Mouse (Mus musculus): ENCODE data around the gene Ankfy1. TPM values are rescaled to one million over a fixed set of nuclear protein-coding genes. Genes with fewer than 3 reads are reported as not detected.

Gene Ankfy1
- polyA plus RNA-seq, 1 experiment from 2014 or later: 36.7 TPM

DNA sequence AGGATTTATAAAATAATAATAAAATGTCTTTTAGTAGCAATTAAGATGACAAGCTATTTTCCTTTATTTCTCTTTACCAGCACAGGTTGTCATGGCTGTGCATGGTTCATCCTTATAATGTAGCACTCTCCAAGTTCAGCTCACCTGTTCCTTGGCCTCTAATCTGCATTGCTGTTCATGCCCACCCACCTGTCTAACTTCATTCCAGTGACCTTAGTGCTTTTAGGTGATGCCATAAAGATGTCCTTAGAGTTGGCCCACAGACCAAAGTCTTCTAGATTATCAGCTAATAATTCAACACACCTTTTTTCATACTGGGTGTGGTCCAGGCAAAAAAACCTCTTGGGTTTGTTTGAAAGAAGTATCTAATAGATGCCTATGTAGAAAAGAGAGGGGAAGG lies 111.4 kb downstream of the Ankfy1 start:
- DNase-seq (no peak), ATAC-seq (ENCODE audit: insufficient read depth) (no peak)
- no peak for TF ChIP-seq CTCF (IDR thresholded peaks at IDR 0.05; ENCODE audit: low read depth)
- H3K27ac ChIP-seq (ENCODE audit: low read depth): no peak overlapping the region
- H3K36me3 ChIP-seq (ENCODE audit: insufficient read depth): no peaks in the 10 kb centered on the region
- H3K4me3 ChIP-seq (ENCODE audit: low read depth, low read length): no peak overlapping the region
- no peaks in the 10 kb centered on the region for H3K4me1 ChIP-seq (ENCODE audit: insufficient read depth)
- H3K4me2 ChIP-seq: no peak overlapping the region
- H3K9ac ChIP-seq: no peak overlapping the region
- no peaks in the 10 kb centered on the region for H3K27me3 ChIP-seq (ENCODE audit: insufficient read depth, low read length)
- H3K9me3 ChIP-seq (ENCODE audit: low read depth, low read length): no peaks in the 10 kb centered on the region

DNA sequence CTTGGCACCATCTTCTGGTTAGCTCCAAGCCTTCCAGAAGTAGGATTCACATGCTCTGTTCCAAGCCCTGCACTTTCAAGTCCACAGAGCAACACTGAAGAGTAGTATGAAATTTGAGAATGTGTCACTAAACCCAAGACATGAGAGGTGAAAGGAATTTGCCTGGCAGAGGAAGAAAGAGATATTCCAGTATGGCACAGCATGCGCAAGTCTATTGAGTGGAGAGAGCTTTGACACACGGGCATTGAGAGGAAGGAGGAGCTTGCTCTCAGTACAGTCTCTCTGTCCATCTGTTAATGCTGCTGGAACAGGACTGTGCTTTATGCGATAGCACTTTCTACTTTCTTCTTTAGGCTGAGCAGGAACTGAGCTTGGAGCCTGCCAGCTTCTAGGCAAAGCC lies 113.2 kb downstream of the Ankfy1 start:
- no peak for TF ChIP-seq CTCF (IDR thresholded peaks at IDR 0.05; ENCODE audit: low read depth)
- no peaks in the 10 kb centered on the region for H3K9me3 ChIP-seq (ENCODE audit: low read depth, low read length)
- ATAC-seq (ENCODE audit: insufficient read depth) (peak; percentile 65), DNase-seq (peak; percentile 47)
- H3K27ac ChIP-seq (ENCODE audit: low read depth): no peak overlapping the region
- no peak overlapping the region for H3K4me2 ChIP-seq
- H3K27me3 ChIP-seq (ENCODE audit: insufficient read depth, low read length): no peaks in the 10 kb centered on the region
- 47% methylated on average over 3 of the region's 3 CpGs for WGBS
- no peak overlapping the region for H3K4me3 ChIP-seq (ENCODE audit: low read depth, low read length)
- no peaks in the 10 kb centered on the region for H3K36me3 ChIP-seq (ENCODE audit: insufficient read depth)
- no peak overlapping the region for H3K9ac ChIP-seq
- H3K4me1 ChIP-seq (ENCODE audit: insufficient read depth): no peaks in the 10 kb centered on the region

DNA sequence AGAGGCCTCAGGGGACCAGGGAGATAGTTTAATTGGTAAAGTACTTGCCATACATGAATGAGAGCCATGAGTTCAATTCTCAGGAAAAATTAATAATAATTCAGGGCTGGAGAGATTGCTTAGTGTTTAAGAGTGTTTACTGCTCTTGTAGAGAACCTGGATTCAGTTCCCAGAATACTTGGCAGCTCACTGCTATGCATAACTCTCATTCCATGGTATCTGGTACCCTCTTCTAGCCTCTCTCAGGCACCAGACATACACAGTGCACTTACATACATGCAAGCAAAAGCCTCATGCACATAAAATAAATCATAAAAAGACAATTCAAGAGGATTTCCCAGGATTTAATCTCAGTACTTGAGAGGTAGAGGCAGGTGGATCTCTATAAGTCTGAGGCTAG lies 114.8 kb downstream of the Ankfy1 start:
- H3K27me3 ChIP-seq (ENCODE audit: insufficient read depth, low read length): no peaks in the 10 kb centered on the region
- ATAC-seq (ENCODE audit: insufficient read depth): no peak
- no peak overlapping the region for H3K9ac ChIP-seq
- DNase-seq: no peak
- no peaks in the 10 kb centered on the region for H3K36me3 ChIP-seq (ENCODE audit: insufficient read depth)
- no peaks in the 10 kb centered on the region for H3K9me3 ChIP-seq (ENCODE audit: low read depth, low read length)
- TF ChIP-seq CTCF (IDR thresholded peaks at IDR 0.05; ENCODE audit: low read depth): no peak
- no peak overlapping the region for H3K4me3 ChIP-seq (ENCODE audit: low read depth, low read length)
- H3K27ac ChIP-seq (ENCODE audit: low read depth): no peak overlapping the region
- H3K4me2 ChIP-seq: no peak overlapping the region
- no peaks in the 10 kb centered on the region for H3K4me1 ChIP-seq (ENCODE audit: insufficient read depth)

DNA sequence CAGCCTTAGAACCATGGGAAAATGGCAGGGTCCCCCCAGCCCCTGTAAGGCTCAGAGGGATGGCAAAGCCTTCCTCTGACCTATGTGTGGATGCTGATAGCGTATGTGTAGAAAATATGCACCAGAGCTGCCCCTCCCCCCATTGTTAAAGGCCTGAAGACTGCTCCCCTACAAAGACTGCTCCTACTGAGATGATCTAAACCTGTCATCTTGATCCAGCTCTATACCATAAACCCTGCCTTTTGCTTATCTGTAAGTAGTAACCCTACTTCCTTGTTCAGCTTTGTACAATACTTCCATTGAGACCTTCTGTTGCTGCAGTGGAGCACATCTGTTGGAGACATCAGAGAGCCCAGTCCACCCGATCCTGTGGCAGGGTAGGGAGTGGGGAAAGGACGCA lies 115.4 kb downstream of the Ankfy1 start:
- H3K4me2 ChIP-seq: no peak overlapping the region
- no peak overlapping the region for H3K27ac ChIP-seq (ENCODE audit: low read depth)
- no peaks in the 10 kb centered on the region for H3K36me3 ChIP-seq (ENCODE audit: insufficient read depth)
- H3K4me3 ChIP-seq (ENCODE audit: low read depth, low read length): no peak overlapping the region
- WGBS: 90% methylated on average over 3 of the region's 3 CpGs
- no peaks in the 10 kb centered on the region for H3K27me3 ChIP-seq (ENCODE audit: insufficient read depth, low read length)
- H3K9ac ChIP-seq: no peak overlapping the region
- DNase-seq (no peak), ATAC-seq (ENCODE audit: insufficient read depth) (no peak)
- no peaks in the 10 kb centered on the region for H3K9me3 ChIP-seq (ENCODE audit: low read depth, low read length)
- no peaks in the 10 kb centered on the region for H3K4me1 ChIP-seq (ENCODE audit: insufficient read depth)
- no peak for TF ChIP-seq CTCF (IDR thresholded peaks at IDR 0.05; ENCODE audit: low read depth)

DNA sequence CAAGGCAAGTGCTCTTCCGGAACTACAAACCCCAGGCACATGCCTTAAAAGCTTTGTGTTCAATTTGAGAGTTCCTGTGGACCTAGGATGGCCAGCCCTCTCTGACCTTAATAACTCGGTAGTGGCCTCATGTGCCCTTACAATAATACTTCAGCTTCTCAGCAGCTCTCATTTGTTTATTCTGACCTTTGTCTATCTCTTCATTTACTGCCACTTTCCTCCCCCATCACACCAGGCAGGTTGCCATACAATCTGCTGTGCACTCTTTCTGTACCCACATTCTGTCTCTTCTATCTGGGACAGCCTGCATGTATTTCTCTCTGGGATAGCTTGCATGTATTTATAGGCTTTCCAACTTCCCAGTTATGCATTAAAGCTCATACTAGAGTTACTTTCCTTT lies 116.8 kb downstream of the Ankfy1 start:
- WGBS: 61% methylated on average over 2 of the region's 2 CpGs

DNA sequence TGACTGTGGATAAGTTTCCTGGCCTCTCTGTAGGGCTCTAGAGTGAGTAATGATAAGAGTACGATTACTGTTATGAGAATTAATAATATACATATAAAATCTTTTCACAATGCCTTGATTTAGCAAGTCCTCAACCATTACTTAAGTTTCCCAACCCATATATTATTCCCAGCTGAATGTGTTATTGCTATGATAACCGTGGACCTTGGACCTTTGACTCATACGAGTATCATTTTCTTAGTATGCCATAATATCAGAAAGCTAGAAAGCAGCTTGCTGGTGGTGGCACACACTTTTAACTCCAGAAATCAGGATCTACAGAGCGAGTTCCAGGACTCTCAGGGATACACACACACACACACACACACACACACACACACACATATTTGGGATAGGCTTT lies 118.2 kb downstream of the Ankfy1 start:
- WGBS: 49% methylated on average over 4 of the region's 4 CpGs
- H3K27me3 ChIP-seq (ENCODE audit: insufficient read depth, low read length): no peaks in the 10 kb centered on the region
- TF ChIP-seq CTCF (IDR thresholded peaks at IDR 0.05; ENCODE audit: low read depth): no peak
- no peak for DNase-seq
- H3K4me1 ChIP-seq (ENCODE audit: insufficient read depth): no peaks in the 10 kb centered on the region
- no peak overlapping the region for H3K4me3 ChIP-seq (ENCODE audit: low read depth, low read length)
- ATAC-seq (ENCODE audit: insufficient read depth): no peak
- no peaks in the 10 kb centered on the region for H3K9me3 ChIP-seq (ENCODE audit: low read depth, low read length)
- no peaks in the 10 kb centered on the region for H3K36me3 ChIP-seq (ENCODE audit: insufficient read depth)
- H3K4me2 ChIP-seq: no peak overlapping the region
- no peak overlapping the region for H3K27ac ChIP-seq (ENCODE audit: low read depth)
- H3K9ac ChIP-seq: no peak overlapping the region

More for the DNA sequence above, 116.8 kb downstream of the Ankfy1 start:
- no peak for TF ChIP-seq CTCF (IDR thresholded peaks at IDR 0.05; ENCODE audit: low read depth)
- no peaks in the 10 kb centered on the region for H3K9me3 ChIP-seq (ENCODE audit: low read depth, low read length)
- H3K27me3 ChIP-seq (ENCODE audit: insufficient read depth, low read length): no peaks in the 10 kb centered on the region
- no peak overlapping the region for H3K4me2 ChIP-seq
- ATAC-seq (ENCODE audit: insufficient read depth) (no peak), DNase-seq (no peak)
- H3K27ac ChIP-seq (ENCODE audit: low read depth): no peak overlapping the region
- H3K36me3 ChIP-seq (ENCODE audit: insufficient read depth): no peaks in the 10 kb centered on the region
- no peaks in the 10 kb centered on the region for H3K4me1 ChIP-seq (ENCODE audit: insufficient read depth)
- no peak overlapping the region for H3K4me3 ChIP-seq (ENCODE audit: low read depth, low read length)
- H3K9ac ChIP-seq: no peak overlapping the region

DNA sequence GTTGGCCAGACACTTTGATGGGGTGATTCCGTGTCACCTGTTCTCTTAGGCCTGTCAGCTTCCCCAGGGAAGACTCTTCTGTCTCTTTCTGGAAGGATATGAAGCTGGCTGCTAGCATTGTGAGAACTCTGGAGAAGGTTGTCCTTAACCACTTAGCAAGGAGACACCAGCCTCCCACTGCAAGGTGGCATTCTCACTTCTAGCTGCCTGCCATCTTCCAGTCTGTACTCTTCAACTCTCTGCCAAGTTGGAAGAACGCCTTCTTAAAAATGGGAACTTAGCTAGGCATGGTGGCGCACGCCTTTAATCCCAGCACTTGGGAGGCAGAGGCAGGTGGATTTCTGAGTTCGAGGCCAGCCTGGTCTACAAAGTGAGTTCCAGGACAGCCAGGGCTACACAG lies 123.9 kb downstream of the Ankfy1 start:
- no peak overlapping the region for H3K4me2 ChIP-seq
- no peak for TF ChIP-seq CTCF (IDR thresholded peaks at IDR 0.05; ENCODE audit: low read depth)
- H3K36me3 ChIP-seq (ENCODE audit: insufficient read depth): peaks cover 3% of the 10 kb centered on the region; the same call in 1 of the 2 replicates
- H3K27me3 ChIP-seq (ENCODE audit: insufficient read depth, low read length): no peaks in the 10 kb centered on the region
- no peak overlapping the region for H3K27ac ChIP-seq (ENCODE audit: low read depth)
- no peaks in the 10 kb centered on the region for H3K4me1 ChIP-seq (ENCODE audit: insufficient read depth)
- no peak overlapping the region for H3K9ac ChIP-seq
- DNase-seq (no peak), ATAC-seq (ENCODE audit: insufficient read depth) (no peak)
- H3K4me3 ChIP-seq (ENCODE audit: low read depth, low read length): no peak overlapping the region
- no peaks in the 10 kb centered on the region for H3K9me3 ChIP-seq (ENCODE audit: low read depth, low read length)
- 96% methylated on average over 5 of the region's 5 CpGs for WGBS

DNA sequence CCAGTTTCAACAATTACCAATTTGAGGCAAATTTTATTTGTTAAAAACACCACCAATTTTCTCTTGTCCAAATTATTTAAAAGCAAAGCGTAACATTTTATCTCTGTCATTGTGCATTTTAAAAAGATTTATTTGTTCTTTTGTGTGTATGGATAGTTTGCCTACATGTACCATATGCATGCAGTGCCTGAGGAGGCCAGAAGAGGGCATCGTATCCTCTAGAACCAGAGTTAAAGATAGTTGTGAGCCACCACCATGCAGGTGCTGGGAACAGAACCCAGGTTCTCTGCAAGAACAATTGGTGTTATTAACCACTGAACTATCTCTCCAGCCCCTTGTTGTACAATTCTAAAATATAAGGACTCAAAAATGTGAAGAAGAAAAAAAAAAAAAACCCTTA lies 124.4 kb downstream of the Ankfy1 start:
- DNase-seq: no peak
- Histone ChIP-seq H3K4me1 (ENCODE audit: insufficient read depth) (no peaks in the 10 kb centered on the region), H3K4me3 (ENCODE audit: low read depth, low read length) (no peak overlapping the region), H3K9me3 (ENCODE audit: low read depth, low read length) (no peaks in the 10 kb centered on the region), H3K9ac (no peak overlapping the region), H3K36me3 (ENCODE audit: insufficient read depth) (peaks cover 7% of the 10 kb centered on the region; the same call in 1 of the 2 replicates), H3K4me2 (no peak overlapping the region), H3K27me3 (ENCODE audit: insufficient read depth, low read length) (no peaks in the 10 kb centered on the region), H3K27ac (ENCODE audit: low read depth) (no peak overlapping the region)
- ATAC-seq (ENCODE audit: insufficient read depth): no peak
- 78% methylated on average over 2 of the region's 2 CpGs for WGBS
- TF ChIP-seq CTCF (IDR thresholded peaks at IDR 0.05; ENCODE audit: low read depth): peak; percentile 29; the same call in 1 of the 2 replicates
